Mouse (Mus musculus): ENCODE measurements around the gene Ercc6l2. TPM values are rescaled to one million over a fixed set of nuclear protein-coding genes. Genes with fewer than 3 reads are reported as not detected.
A peak's percentile ranks its signal among the peaks of the same experiment; 100 is the strongest.
"Not testable (repeated sequence)": the region's sequence is repeated elsewhere in the genome, so short reads cannot be mapped to it uniquely, and the experiment has no call there.

The Ercc6l2 gene
- total RNA-seq, 2 experiments from 2014 or later, result 15.1 to 16.8 TPM

DNA sequence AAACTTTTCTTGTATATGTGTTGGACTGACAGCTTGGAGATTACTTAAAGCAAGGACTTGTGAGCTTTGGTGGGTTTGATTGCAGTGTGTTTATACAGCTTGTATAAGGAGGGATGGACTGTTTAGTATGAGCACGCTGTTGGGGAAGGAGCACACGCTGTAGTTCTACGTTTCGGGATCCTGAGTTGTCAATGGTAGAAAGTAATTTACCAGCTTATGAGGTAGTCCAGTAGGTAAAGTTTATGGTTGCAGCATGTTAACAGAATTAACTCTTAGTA, 64.8 kb downstream of the Ercc6l2 start:
- no peak for DNase-seq

DNA sequence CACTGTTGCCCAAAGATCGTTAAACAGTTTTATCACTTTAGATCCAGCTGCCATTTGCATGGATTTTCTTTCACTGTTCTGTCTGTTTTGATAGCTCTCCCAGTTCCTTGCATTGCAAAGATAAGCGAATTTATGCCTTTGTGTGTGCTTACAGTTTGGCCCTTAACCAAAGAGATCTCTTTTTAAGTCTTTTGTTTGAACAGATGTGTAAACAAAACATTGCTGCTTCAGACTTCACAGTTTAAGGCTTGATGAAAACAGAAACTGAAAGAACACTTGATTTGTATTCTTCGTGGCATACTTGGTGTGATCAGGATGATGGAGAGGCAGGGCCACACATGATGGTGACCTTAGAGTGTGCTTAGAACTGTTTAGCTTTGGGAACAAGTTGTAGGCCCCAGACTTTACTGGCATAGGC, 70.5 kb downstream of the Ercc6l2 start:
- DNase-seq, result no peak

DNA sequence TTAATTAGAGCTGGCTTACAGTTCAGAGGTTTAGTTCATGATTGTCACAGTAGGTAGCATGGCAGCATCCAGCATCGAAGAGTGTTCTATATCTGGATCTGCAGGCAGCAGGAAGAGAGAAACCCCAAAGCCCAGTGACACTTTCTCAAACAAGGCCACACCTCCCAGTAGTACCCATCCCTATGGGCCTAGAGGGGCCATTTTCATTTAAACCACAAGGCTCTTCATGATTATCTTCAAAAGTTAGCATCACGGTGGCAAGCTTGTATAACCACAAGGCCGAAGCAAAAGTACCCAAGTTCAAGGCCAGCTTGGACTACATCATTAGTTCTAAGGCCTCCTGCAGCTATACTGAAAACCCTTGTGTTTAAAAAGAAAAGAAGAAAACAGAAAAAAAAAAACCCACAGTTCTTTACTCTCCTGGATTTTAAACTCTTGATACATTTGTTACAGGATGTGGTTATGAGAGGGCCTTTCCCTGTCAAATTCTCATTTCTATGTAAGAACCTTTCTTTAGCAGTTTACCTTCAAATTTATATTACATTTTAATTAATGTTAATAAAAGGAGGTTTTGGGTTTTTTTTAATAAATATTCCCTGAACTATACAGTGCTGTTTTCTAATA, 71.5 kb downstream of the Ercc6l2 start:
- no peak for DNase-seq

DNA sequence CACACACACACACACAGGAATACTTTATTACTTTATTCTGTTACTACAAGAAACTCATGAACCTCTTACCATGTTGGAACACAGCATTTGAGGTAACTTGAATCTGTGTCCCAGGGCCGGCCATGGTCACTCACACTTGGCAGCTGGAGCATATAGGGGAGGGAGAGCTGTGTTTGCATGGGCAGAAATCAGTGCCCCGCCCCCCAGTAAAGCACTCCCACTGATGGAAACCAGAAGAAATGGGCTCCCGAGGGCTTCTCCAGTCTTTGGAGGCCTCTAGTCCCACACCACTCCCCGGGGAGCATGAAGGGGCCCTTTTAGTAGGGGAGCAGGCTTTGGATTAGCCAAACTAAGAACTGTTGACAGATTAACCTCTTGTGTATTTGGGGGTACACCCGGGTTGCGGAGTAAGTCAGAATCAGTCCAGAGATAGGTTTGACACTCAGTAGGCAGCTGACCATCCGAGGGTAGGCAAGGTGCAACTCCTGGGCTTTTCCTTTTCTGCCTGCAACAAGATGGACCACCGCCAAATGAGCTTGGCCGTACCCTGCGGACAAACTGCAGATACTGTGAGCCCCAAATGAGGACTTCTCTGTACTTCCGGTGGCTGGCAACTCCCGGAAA, 85.8 kb downstream of the Ercc6l2 start:
- DNase-seq, result no peak

DNA sequence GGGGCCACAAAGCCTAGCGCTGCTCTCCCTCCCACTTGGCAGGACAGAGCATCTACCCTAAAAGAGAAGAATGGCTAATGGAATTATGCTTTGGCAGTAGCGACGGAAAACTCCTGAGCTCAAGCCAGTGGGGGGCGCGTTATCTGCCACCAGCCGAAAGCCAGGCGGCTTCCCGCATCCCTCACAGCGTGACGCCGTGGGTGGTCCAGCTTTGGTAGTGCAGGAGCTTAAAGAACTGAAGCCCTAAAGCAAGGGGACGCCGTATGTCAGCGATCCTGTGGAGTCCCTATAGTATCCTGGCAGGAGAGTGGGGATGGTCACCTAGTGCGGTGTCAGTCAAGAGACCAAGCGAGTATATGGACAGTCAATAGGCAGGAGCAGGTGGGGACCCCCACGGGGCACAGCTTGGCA, 86.3 kb downstream of the Ercc6l2 start:
- DNase-seq, result peak; percentile 63

DNA sequence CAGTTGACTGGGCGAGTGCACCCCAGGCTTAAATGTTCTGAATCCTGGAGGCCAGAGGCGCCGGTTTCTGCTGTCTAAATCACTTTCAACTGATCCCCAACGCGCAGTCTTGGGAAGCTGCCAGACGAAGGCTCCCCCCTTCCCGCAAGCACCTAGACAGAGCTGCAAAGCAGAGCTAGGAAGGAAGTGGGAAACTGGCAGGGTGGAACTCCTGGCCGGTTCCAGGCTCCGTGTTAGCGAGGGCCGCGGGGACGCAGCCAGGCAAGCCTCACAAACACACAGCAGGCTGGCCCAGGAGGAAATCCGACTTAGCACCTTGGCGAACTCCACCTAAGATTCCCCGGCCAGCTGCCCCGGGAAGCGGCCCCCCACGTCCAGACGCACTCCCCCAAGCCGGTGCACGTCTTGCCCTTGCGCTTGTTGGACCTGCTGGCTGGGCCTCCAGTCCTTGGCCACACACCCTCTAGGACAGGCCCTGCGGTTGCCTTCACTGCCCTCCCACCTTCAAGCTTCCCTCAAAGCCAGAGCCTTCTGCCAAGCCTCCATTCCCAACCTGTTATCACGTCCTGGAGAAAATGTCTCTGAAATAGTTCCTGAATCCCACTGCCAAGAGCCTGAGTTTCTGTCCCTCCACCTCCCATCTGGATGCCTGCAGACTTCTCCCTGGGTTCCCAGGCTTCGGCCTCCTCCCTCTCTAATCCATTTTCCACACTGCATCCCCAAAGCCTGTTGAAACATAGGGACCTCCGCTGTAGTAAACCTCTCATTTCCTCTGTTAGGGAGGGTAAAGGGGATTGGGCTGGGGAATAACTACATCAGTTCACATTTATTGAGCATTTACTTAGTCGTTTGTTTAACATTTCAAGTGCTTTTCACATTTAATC, 86.9 kb downstream of the Ercc6l2 start:
- DNase-seq, result peak; percentile 46

DNA sequence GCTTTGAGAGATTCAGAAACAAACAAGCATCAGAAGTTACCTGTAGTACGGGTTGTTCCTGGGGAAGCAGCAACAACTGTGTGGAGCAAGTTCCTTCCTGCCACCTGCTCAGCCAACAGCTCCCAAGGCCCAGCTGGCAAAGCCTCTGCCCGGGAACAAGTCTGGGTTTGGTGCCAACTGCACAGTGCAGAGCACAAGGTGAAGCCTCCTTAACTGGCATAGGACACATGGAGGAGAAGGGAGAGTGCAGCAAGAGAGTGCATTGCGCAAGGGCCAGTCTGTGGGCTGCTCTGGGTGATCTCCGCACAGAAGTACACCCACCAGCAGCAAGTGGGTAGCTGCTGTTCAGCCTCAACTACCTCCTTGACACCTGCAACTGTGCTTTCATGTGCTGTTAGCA, 91.5 kb downstream of the Ercc6l2 start:
- DNase-seq, result no peak

DNA sequence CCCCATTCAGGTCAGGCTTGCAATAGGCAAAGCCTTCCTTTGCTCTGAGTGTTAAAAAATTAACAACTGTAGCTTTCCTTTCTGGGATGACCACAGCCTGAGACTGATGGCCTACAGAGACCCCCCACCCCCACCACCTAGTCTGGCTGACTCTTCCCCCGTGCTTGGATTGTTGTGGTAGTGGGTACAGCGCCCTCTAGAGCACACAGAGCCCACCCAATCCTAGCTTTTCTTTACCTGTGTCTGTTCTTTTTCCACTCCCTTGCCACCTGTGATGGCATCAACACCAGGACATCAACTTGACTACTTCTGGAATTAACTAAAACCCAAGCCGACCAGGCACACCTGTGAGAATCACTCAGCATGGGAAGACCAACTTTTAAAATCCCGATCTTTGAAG, 92.4 kb downstream of the Ercc6l2 start:
- no peak for DNase-seq

DNA sequence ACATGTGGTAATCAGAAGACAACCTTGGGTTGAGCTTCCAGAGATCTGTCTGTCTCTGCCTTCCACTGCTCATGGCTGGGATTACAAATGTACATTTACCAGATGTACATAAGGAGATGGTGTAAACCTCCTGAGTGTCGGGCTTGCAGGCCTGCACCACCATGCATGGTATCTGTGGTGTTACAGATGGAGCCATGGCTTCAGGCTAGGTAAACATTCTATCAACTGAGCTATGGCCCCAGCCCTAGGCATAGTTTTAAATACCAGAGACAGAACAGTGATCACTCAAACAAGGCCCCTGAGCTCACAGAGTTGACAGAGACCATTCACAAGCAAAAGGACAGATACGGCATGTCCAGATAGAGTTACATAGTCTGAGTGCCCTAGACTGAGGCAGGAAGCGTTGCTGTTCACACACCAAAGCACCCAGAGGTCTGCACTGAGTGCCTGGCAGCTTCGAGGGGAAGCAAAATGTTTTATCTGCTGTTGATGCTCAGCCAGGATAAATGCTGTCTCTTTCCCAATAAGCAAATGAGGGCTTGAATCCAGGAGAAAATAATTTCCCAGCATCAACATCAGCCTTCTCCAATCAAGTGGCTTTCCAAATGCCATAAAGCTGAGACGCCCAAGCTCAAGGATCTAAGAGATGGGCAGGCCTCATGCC, 95.2 kb downstream of the Ercc6l2 start:
- DNase-seq, result no peak

DNA sequence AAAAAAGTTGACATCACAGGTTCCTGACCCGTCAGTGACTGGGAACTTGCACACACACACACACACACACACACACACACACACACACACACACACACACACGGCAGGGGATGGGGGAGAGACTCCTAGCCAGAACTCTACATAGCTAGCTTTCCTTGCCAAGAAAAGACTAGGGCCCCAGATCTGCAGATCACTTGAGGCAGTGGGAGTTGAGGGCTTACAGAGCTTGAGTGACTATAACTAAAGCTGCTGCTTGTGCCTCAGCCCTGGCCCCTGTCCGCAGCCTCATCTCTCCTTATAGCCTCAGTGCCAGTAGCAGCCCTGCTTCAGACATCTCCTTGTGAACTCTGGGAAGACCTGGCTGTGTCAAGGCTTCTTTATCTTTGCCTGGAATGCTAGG, 96.6 kb downstream of the Ercc6l2 start:
- no peak for DNase-seq

DNA sequence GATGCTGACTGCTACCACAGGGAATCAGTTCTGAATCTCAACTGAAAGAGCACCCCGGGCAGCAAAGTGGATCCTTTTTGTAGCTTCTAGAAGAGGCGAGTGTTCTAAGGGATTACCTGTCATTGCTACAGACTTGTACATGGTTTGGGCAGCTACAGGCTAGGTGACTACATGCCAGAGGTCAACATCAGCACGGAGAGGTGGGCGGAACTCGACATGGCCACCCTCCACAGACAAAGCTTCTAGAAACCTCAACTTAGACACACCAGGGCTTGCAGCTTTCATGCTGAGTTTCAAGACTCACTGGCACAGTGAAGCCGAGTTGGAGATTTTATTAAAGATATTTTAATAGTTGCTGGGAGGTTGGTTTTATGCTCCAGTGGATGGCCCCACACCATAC, 98.1 kb downstream of the Ercc6l2 start:
- no peak for DNase-seq

DNA sequence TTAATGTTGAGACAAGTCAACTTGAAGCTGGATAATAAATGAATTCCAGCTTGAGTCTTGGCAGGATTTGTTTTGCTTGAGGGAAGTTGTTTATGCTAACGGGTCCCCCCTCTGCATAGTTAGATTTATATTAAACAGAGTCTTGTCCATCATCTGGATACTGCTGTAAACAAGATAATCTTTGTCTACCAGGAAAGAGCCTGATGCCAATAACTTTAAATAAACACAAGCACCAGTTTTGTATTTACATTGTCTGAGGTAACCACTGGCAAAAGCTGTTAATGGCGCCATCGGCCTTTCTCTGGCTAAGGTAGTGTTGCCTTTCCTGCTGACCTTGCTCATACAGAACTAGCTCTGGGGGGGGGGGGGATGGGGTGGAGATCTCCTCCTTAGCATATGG, 100.1 kb downstream of the Ercc6l2 start:
- no peak for DNase-seq

DNA sequence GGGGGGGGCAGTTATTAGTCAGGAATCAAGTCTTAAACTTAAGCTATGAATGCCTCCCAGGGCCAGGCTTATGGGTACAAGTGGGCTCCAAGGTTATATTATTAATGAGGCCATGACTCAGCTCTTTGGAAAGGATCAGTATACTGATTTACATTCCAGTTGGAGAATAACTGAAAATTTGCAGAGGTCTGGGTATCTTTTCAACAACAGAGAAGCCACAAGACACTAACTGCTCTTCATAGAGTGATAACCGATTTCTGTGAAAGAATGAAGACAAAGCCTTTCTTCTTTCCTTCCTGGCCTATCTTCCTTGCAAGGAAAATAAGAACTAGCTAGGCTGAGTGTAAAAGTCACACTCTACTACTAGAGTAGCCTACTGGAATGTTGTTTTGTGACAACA, 100.6 kb downstream of the Ercc6l2 start:
- DNase-seq, result no peak

DNA sequence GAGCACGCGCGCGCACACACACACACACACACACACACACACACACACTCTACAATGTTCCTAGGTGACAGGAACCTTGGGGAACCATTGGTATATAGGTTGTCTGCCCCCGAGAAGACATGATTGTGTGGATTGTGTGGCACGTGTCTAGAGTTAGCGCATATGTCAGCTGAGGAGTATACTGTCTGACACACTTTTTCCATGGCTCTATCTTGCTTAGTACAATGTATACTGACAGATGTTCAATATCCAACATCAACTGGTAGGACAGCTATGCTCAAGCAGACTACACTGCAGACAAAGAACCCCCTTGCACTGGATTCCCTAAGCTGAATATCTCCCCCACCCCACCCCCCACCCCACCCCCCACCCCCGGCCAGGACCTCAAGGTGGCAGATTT, 101.5 kb downstream of the Ercc6l2 start:
- no peak for DNase-seq

DNA sequence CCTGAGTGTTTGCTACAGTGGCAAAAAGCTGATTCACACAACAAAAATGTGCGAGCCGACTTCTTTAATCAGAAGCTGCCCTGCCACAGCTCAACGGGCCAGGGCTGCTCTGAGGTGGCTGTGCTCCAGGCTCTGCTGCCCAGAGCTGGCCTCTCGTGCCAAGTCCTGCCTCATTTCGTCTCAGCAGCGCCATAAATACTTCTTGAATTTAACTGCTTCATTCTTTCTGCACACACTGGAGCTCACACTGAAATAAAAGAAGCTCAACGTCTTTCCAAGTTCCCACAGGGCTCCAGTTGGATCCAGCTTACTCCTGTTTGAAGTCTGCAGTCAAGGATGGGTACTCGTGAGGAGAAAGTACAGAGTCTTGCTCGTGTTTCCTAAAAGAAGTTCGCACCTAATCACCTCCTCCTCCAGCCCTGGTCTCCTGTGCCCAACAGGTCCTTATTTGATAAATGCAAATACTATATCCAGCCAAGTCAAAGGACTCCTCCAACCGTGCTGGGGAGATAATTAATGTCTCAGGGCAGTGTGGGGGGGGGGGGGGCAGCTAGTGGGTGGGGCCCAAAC, 102.2 kb downstream of the Ercc6l2 start:
- peak; percentile 70 for DNase-seq

DNA sequence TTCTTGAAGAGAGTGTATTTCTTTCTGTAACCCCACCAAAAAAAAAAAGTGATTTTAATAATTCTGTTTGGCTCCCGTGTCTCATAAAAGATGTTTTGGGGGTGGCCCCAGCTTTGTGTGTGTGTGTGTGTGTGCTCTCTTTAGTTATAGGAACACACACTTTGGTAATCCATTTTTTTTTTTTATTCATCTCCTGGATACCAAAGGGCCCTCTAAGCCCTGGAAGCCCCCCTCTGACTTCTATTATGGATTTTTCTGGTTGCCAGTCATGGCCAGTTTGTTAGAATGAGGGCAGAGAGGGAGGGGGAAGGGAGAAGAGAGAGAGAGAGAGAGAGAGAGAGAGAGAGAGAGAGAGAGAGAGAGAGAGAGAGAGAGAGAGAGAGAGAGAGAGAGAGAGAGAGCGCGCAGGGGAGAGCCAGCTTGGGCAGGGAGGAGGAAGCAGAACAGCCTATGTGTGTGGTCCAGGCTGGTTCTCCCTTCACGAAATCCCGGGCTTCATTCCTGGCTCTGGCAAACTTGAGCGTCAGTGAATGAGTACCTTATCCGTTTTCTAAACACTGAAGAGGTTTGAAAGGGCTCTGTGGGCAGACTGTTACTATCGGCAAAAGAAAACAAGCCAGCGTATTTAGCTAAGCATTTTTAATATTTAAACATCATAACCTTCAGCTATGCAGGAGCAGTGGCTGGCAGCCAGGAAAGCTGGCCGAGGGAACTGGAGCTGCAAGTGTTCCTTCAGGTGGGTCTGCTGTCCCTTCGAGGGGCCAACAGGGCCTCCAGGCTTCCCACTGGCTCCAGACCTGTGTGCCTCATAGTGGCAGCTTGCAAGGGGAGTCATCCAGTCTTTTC, 103.0 kb downstream of the Ercc6l2 start:
- DNase-seq, result peak; percentile 23

DNA sequence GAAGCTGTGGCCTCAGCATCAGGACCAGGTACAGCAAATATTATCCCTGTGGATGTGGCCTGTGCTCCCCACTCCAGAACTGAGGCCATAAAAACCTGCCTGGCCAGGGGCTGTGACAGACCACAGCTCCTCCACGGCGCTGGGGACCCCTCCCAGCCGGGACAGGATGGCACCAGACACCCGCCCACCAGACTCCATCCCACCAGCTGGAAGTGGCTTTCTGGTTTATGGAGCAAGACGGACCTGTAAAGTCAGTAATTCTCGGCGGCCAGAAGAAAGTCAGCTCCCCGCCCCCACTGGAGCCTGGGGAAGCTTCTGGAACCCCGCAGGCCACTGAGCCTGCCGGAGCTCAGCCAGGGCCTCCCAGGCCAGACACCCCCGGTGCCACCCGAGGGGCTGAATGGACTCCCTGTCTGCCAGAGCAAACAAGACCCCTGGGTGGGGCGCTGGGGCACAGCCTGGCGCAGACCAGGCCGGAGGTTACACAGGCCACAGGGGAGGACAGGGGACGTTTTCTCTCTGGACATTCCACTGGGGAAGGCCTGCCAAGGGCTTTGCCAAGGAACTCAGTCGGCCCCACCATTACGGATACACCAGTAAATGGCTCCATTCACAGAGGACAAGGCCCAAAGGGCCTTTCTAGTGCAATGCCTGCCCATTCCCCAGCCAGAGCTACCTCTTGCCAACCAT, 103.8 kb downstream of the Ercc6l2 start:
- DNase-seq, result peak; percentile 14

DNA sequence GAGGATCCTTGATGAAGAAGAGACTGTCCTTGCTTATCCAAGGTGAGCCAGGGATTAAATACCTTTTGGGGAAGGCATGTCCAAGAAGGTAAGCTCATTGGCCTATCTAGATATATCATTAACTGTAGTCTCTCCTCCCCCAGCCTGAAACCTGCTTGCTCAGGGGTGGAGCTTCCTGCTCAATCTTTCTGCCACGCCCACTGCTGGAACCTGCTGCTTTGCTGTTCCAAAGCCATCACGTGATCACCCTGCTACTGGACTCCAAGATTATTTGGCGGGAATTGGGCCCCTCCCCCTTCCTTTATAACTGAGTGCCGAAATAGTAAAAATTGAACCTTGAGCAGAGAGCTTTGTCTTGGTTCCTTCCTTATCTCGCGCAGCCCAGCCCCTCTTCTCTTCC, 109.0 kb downstream of the Ercc6l2 start:
- not testable (repeated sequence) for DNase-seq

DNA sequence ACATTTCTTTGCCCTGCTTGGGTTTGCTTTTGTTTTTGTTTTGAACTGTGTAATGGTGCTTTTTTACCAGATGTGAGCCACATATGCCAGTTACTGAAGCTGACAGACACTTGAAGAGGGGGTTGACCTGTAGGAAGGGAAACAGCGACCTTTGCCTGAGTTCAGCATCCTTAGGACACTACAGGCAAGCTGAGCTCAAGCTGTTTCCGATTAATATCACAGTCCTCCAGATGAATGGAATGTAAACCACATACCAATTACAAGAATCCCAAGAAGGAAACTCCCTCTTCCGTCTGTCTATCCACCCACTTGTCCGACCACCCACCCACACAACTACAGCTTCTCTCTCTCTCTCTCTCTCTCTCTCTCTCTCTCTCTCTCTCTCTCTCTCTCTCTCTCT, 112.3 kb downstream of the Ercc6l2 start:
- no peak for DNase-seq

DNA sequence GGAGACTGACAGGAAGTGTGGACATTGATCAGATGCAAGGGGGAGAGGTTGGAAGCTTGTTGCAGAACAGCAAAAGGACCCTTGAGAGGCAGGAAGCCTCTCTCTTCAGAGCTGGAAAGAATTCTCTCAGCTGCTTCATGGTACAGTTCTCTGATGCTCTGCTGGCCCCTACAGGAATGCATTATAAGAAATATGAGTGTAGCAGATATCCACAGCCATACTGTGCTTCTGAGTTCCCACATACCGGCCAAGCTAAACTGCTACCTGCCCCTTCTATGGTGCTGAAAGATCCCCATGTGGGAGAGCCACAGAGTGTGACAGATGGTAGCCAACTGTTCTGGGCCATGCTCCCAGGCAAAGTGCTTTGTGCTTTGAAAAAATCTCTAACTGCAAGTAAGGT, 114.3 kb downstream of the Ercc6l2 start:
- no peak for DNase-seq

DNA sequence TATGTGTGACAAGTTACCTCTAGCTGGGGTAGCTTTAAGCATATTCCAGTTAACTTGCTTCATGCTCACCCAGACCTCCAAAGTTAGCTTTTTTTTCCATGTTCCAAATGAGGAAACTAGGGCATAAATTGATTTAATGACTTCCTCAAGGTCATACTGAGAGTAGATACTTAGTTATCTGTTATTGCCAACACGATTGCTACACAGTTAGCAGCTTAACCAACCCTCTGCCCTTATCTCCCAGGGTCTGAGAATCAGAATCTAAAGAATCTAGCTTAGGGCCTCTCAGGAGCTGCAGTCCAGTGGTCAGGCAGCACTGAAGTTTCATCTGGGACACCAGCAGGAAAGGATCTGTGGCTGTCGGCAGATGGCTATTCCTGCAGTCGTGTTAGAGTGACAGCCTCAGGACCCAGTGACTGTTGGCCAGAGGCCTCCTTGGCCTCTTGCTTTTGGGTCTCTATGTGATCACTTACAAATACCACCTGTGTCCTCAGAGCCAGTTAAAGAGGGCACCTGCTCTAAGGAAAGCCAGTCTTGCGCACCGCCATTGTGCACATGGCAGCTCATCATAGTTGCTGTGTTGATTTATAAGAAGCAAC, 115.0 kb downstream of the Ercc6l2 start:
- DNase-seq, result no peak
